Mouse (Mus musculus): ENCODE data around the gene Ptpn11.

DNA sequence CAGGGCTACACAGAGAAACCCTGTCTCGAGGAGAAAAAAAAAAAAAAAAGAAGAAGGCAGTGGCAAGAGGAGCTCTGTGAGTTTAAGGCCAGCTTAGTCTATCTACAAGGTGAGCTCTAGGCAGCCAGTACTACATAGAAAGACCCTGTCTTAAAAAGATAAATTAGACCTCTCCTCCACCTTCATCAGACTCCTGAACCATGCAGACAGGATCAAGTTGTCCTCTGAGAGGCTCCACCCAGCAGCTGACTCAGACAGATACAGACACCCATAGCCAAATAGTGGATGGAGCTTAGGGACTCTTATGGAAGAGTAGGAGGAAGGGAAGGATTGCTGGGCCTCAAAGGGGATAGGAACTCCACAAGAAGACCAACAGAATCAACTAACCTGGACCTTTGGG, 3.0 kb upstream of the Ptpn11 start:
- TF ChIP-seq CTCF (IDR thresholded peaks at IDR 0.05; ENCODE audit: borderline replicate concordance, insufficient read depth, low read length) (no peak), POLR2A (IDR thresholded peaks at IDR 0.05; ENCODE audit: low read depth, low read length) (no peak)

All from embryonic fibroblast, embryonic 13.5 days (primary cell).